Comparison of ENCODE assay signal across 8 mouse cellular contexts in the genomic region with DNA sequence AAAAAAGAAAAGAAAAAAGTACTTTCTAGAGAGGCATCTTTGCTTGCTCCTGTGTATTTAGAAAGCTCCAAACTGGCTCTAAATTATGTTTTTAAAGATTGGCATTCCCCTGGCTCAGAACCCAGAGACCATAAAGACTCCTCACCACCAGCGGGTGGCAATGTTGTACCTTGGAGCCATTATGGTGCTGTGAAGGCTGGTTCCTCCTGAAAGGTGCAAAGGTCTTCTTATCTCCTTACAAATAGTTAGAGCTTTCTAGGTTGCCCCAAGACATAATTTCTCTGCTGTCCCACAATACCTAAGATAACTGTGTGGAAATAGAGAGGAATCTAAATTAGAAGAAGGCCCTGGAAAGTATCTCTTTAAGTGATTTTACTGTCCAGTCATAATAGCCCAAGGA. TPM values are rescaled to one million over a fixed set of nuclear protein-coding genes. Genes with fewer than 3 reads are reported as not detected.
DNase-seq lines count a peak whose midpoint lies in the region; ATAC-seq and TF ChIP-seq lines count a peak whose summit lies in the region.

No protein-coding gene starts in this region.

- no peak overlapping the region for H3K9ac ChIP-seq in hindbrain, embryonic 14.5 days
- no peak overlapping the region for H3K9ac ChIP-seq in hindbrain, embryonic 13.5 days
- no peak overlapping the region for H3K9ac ChIP-seq in liver, postnatal 0 days (replicated peaks)

- WGBS in hindbrain, embryonic 14.5 days = 11% methylated on average over 1 of the region's 1 CpGs
- WGBS in hindbrain, embryonic 13.5 days = 30% methylated on average over 1 of the region's 1 CpGs
- 14% methylated on average over 1 of the region's 1 CpGs for WGBS in liver, postnatal 0 days (ENCODE audit: insufficient replicate concordance)

- H3K27me3 ChIP-seq in hindbrain, embryonic 14.5 days (ENCODE audit: control insufficient read depth, insufficient read depth, low read length) = no peaks in the 10 kb centered on the region
- H3K27me3 ChIP-seq in hindbrain, embryonic 13.5 days = no peaks in the 10 kb centered on the region
- no peaks in the 10 kb centered on the region for H3K27me3 ChIP-seq in liver, postnatal 0 days (ENCODE audit: insufficient read depth, low read length)

- TF ChIP-seq CTCF in liver, postnatal 0 days (IDR thresholded peaks at IDR 0.05; ENCODE audit: low read depth) = peak; percentile 84

- ATAC-seq in hindbrain, embryonic 14.5 days (ENCODE audit: low FRiP score) = no peak
- no peak for ATAC-seq in hindbrain, embryonic 13.5 days (ENCODE audit: low FRiP score)
- peak; percentile 77 for ATAC-seq in granulocyte monocyte progenitor cell, adult 5-6 weeks (replicated peaks; ENCODE audit: poor library complexity, severe bottlenecking)
- ATAC-seq in liver, postnatal 0 days = peak; percentile 66

- H3K4me3 ChIP-seq in hindbrain, embryonic 14.5 days (replicated peaks; ENCODE audit: low read length) = no peak overlapping the region
- no peak overlapping the region for H3K4me3 ChIP-seq in hindbrain, embryonic 13.5 days
- no peak overlapping the region for H3K4me3 ChIP-seq in liver, postnatal 0 days (ENCODE audit: low read depth, low read length)

- H3K36me3 ChIP-seq in hindbrain, embryonic 14.5 days (replicated peaks; ENCODE audit: control insufficient read depth, insufficient read depth) = no peaks in the 10 kb centered on the region
- no peaks in the 10 kb centered on the region for H3K36me3 ChIP-seq in hindbrain, embryonic 13.5 days
- no peaks in the 10 kb centered on the region for H3K36me3 ChIP-seq in liver, postnatal 0 days (replicated peaks; ENCODE audit: insufficient read depth, low read length)

- H3K4me1 ChIP-seq in hindbrain, embryonic 14.5 days (replicated peaks; ENCODE audit: control insufficient read depth, insufficient read depth, low read length) = no peaks in the 10 kb centered on the region
- H3K4me1 ChIP-seq in hindbrain, embryonic 13.5 days (replicated peaks) = no peaks in the 10 kb centered on the region
- no peaks in the 10 kb centered on the region for H3K4me1 ChIP-seq in liver, postnatal 0 days (ENCODE audit: insufficient read depth)

- DNase-seq in hindbrain, embryonic 14.5 days (ENCODE audit: low spot score) = peak; percentile 41
- DNase-seq in CD4-positive helper T cell, adult 2 months (ENCODE audit: low read depth, low spot score) = peak; percentile 76
- DNase-seq in adrenal gland, adult 18-20 months (ENCODE audit: low spot score in 2 of 2) = peak; percentile 60 to 62
- DNase-seq in liver, postnatal 0 days = peak; percentile 62
- DNase-seq in spleen, adult 12 weeks (ENCODE audit: low spot score) = peak; percentile 13
- DNase-seq in ovary, postnatal 10 days (ENCODE audit: low spot score) = no peak

- H3K4me2 ChIP-seq in hindbrain, embryonic 14.5 days (replicated peaks) = no peak overlapping the region
- H3K4me2 ChIP-seq in hindbrain, embryonic 13.5 days = no peak overlapping the region
- no peak overlapping the region for H3K4me2 ChIP-seq in liver, postnatal 0 days (ENCODE audit: low read depth, low read length)

- H3K27ac ChIP-seq in hindbrain, embryonic 14.5 days = no peak overlapping the region
- no peak overlapping the region for H3K27ac ChIP-seq in hindbrain, embryonic 13.5 days
- H3K27ac ChIP-seq in liver, postnatal 0 days (ENCODE audit: low read depth) = no peak overlapping the region

- no peak for TF ChIP-seq EP300 in liver, postnatal 0 days (IDR thresholded peaks at IDR 0.05; ENCODE audit: low read depth)

- no peaks in the 10 kb centered on the region for H3K9me3 ChIP-seq in hindbrain, embryonic 14.5 days (ENCODE audit: control insufficient read depth, low read length)
- no peaks in the 10 kb centered on the region for H3K9me3 ChIP-seq in hindbrain, embryonic 13.5 days
- no peaks in the 10 kb centered on the region for H3K9me3 ChIP-seq in liver, postnatal 0 days (ENCODE audit: low read length)

RNA-seq across cellular contexts. Expression of gene Ankrd55, which starts 20.4 kb away (rescaled TPM):
- 9.2 and 10.9 TPM in 2 replicates for polyA plus RNA-seq in hindbrain, embryonic 14.5 days (2014; fragmentation: Nextera tagmentation; extraction: Ambion mirVana)
- 4.8 and 5.1 TPM in 2 replicates for polyA plus RNA-seq in hindbrain, embryonic 13.5 days (2015; fragmentation: Nextera tagmentation; extraction: Ambion mirVana)
- 1 to 10 TPM in 1 of 2 experiments, under 1 TPM in 1; 0.80 to 4.8 TPM for total RNA-seq in adrenal gland, adult 18-20 months (2021)
- 0.67 TPM in 1 of 2 replicates, not detected in the other for total RNA-seq in granulocyte monocyte progenitor cell, adult 5-6 weeks (2014; fragmentation: Nextera tagmentation)
- total RNA-seq in granulocyte monocyte progenitor cell, adult 5-6 weeks (2017) = not detected in 2 replicates
- 1.3 and 1.5 TPM in 2 replicates for polyA plus RNA-seq in liver, postnatal 0 days (2015; fragmentation: Nextera tagmentation; extraction: Ambion mirVana)

Comparison
In these comparisons a context has a peak if more than half of its experiments do, and no peak if none do; other contexts are left out.
1. ATAC-seq: peak in granulocyte monocyte progenitor cell, adult 5-6 weeks (single experiment) and liver, postnatal 0 days (single experiment); none in hindbrain, embryonic 14.5 days (single experiment) and hindbrain, embryonic 13.5 days (single experiment).